Mouse (Mus musculus) midbrain, postnatal 0 days (tissue): ENCODE data around the gene Tmem95. TPM values are rescaled to one million over a fixed set of nuclear protein-coding genes. Genes with fewer than 3 reads are reported as not detected.

Experiments used
- ATAC-seq: fragments of 200-750 bp; cut with Nextera tagmentation; 2 replicates; pipeline ENCODE4 v1.8.0; 2017; ENCODE audit warnings: moderate number of reproducible peaks, mild to moderate bottlenecking, moderate TSS enrichment, moderate library complexity; ENCODE audit not compliant: low FRiP score
- DNase-seq: peaks from one replicate; pipeline ENCODE4 v3.0.0-alpha.2; 2015; ENCODE audit warnings: low spot score
- H3K27ac ChIP-seq: fragments of 300-500 bp; sonication (generic); 2 replicates; pipeline ENCODE4 v1.5.1; 2014; ENCODE audit warnings: low read depth, mild to moderate bottlenecking, low read length, mixed read lengths
- H3K27me3 ChIP-seq: fragments of 300-500 bp; sonication (generic); 2 replicates; pipeline ENCODE4 v1.6.1; 2014; ENCODE audit warnings: low read length, control low read depth, mixed read lengths; ENCODE audit not compliant: insufficient read depth
- H3K36me3 ChIP-seq: fragments of 300-500 bp; sonication (generic); 2 replicates; pipeline ENCODE4 v1.6.1; 2014; ENCODE audit warnings: low read length, control low read depth, mixed read lengths; ENCODE audit not compliant: insufficient read depth
- H3K4me1 ChIP-seq: fragments of 300-500 bp; sonication (generic); 2 replicates; pipeline ENCODE4 v1.6.1; 2014; ENCODE audit warnings: mild to moderate bottlenecking, control low read depth, antibody characterized with exemption, low read length, mixed read lengths; ENCODE audit not compliant: insufficient read depth
- H3K4me2 ChIP-seq: fragments of 300-500 bp; sonication (generic); 2 replicates; pipeline ENCODE4 v1.6.1; 2014; ENCODE audit warnings: low read depth, mild to moderate bottlenecking, low read length, mixed read lengths; ENCODE audit not compliant: poor library complexity, severe bottlenecking
- H3K4me3 ChIP-seq: fragments of 300-500 bp; sonication (generic); 2 replicates; pipeline ENCODE4 v1.5.1; 2014; ENCODE audit warnings: low read depth, mild to moderate bottlenecking, low read length, moderate library complexity
- H3K9ac ChIP-seq: fragments of 300-500 bp; sonication (generic); replicated peaks from 2 replicates; pipeline ENCODE4 v1.6.1; 2014; ENCODE audit warnings: mild to moderate bottlenecking, low read length, moderate library complexity, mixed read lengths; ENCODE audit not compliant: poor library complexity, severe bottlenecking
- H3K9me3 ChIP-seq: fragments of 300-500 bp; sonication (generic); 2 replicates; pipeline ENCODE4 v1.6.1; 2016; ENCODE audit warnings: low read length, control low read depth
- CTCF ChIP-seq: IDR thresholded peaks from 2 replicates; pipeline ENCODE4 v1.5.1; 2016; ENCODE audit warnings: antibody characterized with exemption, mild to moderate bottlenecking
- WGBS: fragments of 180-500 bp; shearing (Covaris S2); extraction: QIAGEN DNeasy Blood & Tissue Kit; methylation state at CpG from one replicate; pipeline ENCODE4 v1.1.7; 2014; 5-methylcytosine and 5-hydroxymethylcytosine counted together
- polyA plus RNA-seq: library from polyadenylated mRNA; unstranded; fragments of >200 nt; fragmentation: Nextera tagmentation; extraction: Ambion mirVana; gene quantifications from 2 replicates; pipeline ENCODE4 v1.2.1, GENCODE M21; 2015
- total RNA-seq: library from RNA; depleted of rRNA; stranded (reverse); fragments of >200 nt; gene quantifications from 2 replicates; pipeline ENCODE4 v1.2.3, GENCODE M21; 2014

Tmem95 gene
- total and polyA plus RNA-seq, 2 experiments from 2014 or later = not detected

- ATAC-seq (no peak), DNase-seq (no peak)
- no peak overlapping the region for H3K4me2 ChIP-seq
- H3K27me3 ChIP-seq = no peaks in the 10 kb centered on the region
- H3K36me3 ChIP-seq = peaks cover 82% of the 10 kb centered on the region
- no peak overlapping the region for H3K27ac ChIP-seq
- H3K9me3 ChIP-seq = no peaks in the 10 kb centered on the region
- H3K9ac ChIP-seq = no peak overlapping the region
- WGBS = 93% methylated on average over 5 of the region's 6 CpGs
- H3K4me3 ChIP-seq = no peak overlapping the region
- H3K4me1 ChIP-seq = peaks cover 7% of the 10 kb centered on the region; the same call in 1 of the 2 replicates
- TF ChIP-seq CTCF = no peak
Measured at GRCm38 (mm10) chr11:69911701-69912100, 33.9 kb upstream of the Tmem95 start.

- Histone ChIP-seq H3K9ac (no peak overlapping the region), H3K4me2 (no peak overlapping the region), H3K9me3 (no peaks in the 10 kb centered on the region), H3K27ac (no peak overlapping the region), H3K27me3 (no peaks in the 10 kb centered on the region), H3K4me1 (peaks cover 7% of the 10 kb centered on the region; the same call in 1 of the 2 replicates), H3K4me3 (no peak overlapping the region), H3K36me3 (peaks cover 83% of the 10 kb centered on the region)
- DNase-seq (no peak), ATAC-seq (no peak)
- no peak for TF ChIP-seq CTCF
- 91% methylated on average over 17 of the region's 17 CpGs for WGBS
Measured at GRCm38 (mm10) chr11:69910781-69911560, 33.2 kb upstream of the Tmem95 start.

- H3K9ac ChIP-seq = no peak overlapping the region
- H3K36me3 ChIP-seq = peaks cover 85% of the 10 kb centered on the region
- H3K4me1 ChIP-seq = peaks cover 7% of the 10 kb centered on the region; the same call in 1 of the 2 replicates
- DNase-seq (no peak), ATAC-seq (no peak)
- no peak overlapping the region for H3K27ac ChIP-seq
- no peak for TF ChIP-seq CTCF
- H3K9me3 ChIP-seq = no peaks in the 10 kb centered on the region
- WGBS = 97% methylated on average over 8 of the region's 8 CpGs
- no peak overlapping the region for H3K4me2 ChIP-seq
- H3K4me3 ChIP-seq = no peak overlapping the region
- H3K27me3 ChIP-seq = no peaks in the 10 kb centered on the region
Measured at GRCm38 (mm10) chr11:69910177-69910576, 32.4 kb upstream of the Tmem95 start.

GRCm38 (mm10) chr11:69909174-69909573 is 31.4 kb upstream of the Tmem95 start:
- H3K9ac ChIP-seq = no peak overlapping the region
- DNase-seq = no peak
- H3K4me1 ChIP-seq = no peaks in the 10 kb centered on the region; the same call in 1 of the 2 replicates
- H3K4me2 ChIP-seq = no peak overlapping the region
- no peaks in the 10 kb centered on the region for H3K9me3 ChIP-seq
- H3K36me3 ChIP-seq = peaks cover 88% of the 10 kb centered on the region
- H3K27ac ChIP-seq = no peak overlapping the region
- no peak overlapping the region for H3K4me3 ChIP-seq
- no peaks in the 10 kb centered on the region for H3K27me3 ChIP-seq
- no peak for ATAC-seq
- 86% methylated on average over 5 of the region's 5 CpGs for WGBS
- no peak for TF ChIP-seq CTCF

GRCm38 (mm10) chr11:69908645-69909044 is 30.8 kb upstream of the Tmem95 start:
- H3K9me3 ChIP-seq = no peaks in the 10 kb centered on the region
- WGBS = 96% methylated on average over 11 of the region's 11 CpGs
- H3K27ac ChIP-seq = no peak overlapping the region
- H3K4me1 ChIP-seq = no peaks in the 10 kb centered on the region; the same call in 1 of the 2 replicates
- ATAC-seq (no peak), DNase-seq (no peak)
- H3K4me2 ChIP-seq = no peak overlapping the region
- no peaks in the 10 kb centered on the region for H3K27me3 ChIP-seq
- no peak overlapping the region for H3K9ac ChIP-seq
- peaks cover 93% of the 10 kb centered on the region for H3K36me3 ChIP-seq
- no peak overlapping the region for H3K4me3 ChIP-seq
- no peak for TF ChIP-seq CTCF

GRCm38 (mm10) chr11:69904311-69904710 is 26.5 kb upstream of the Tmem95 start:
- Histone ChIP-seq H3K4me2 (no peak overlapping the region), H3K27me3 (no peaks in the 10 kb centered on the region), H3K9me3 (no peaks in the 10 kb centered on the region), H3K27ac (no peak overlapping the region), H3K4me3 (no peak overlapping the region), H3K4me1 (peaks cover 6% of the 10 kb centered on the region; the same call in 1 of the 2 replicates), H3K9ac (no peak overlapping the region), H3K36me3 (peaks cover 53% of the 10 kb centered on the region)
- no peak for TF ChIP-seq CTCF
- ATAC-seq (no peak), DNase-seq (no peak)
- 94% methylated on average over 9 of the region's 9 CpGs for WGBS
